Mouse (Mus musculus) forebrain, embryonic 16.5 days (tissue): Measurements from ENCODE around the gene Rexo2. TPM values are rescaled to one million over a fixed set of nuclear protein-coding genes. Genes with fewer than 3 reads are reported as not detected.

Source experiments
- ATAC-seq: fragments of 200-750 bp; cut with Nextera tagmentation; 2 replicates; pipeline ENCODE4 v1.8.0; 2017; ENCODE audit warnings: mild to moderate bottlenecking, moderate library complexity
- H3K27ac ChIP-seq: fragments of 300-500 bp; sonication (generic); 2 replicates; pipeline ENCODE4 v1.5.1; 2014; ENCODE audit warnings: low read length, control low read depth
- H3K27me3 ChIP-seq: fragments of 300-500 bp; sonication (generic); replicated peaks from 2 replicates; pipeline ENCODE4 v1.6.1; 2014; ENCODE audit warnings: low read length; ENCODE audit not compliant: control insufficient read depth, insufficient read depth
- H3K36me3 ChIP-seq: fragments of 300-500 bp; sonication (generic); 2 replicates; pipeline ENCODE4 v1.6.1; 2014; ENCODE audit not compliant: control insufficient read depth, insufficient read depth
- H3K4me1 ChIP-seq: fragments of 300-500 bp; sonication (generic); replicated peaks from 2 replicates; pipeline ENCODE4 v1.6.1; 2014; ENCODE audit warnings: low read length; ENCODE audit not compliant: control insufficient read depth, insufficient read depth
- H3K4me2 ChIP-seq: fragments of 300-500 bp; sonication (generic); 2 replicates; pipeline ENCODE4 v1.6.1; 2014; ENCODE audit warnings: mild to moderate bottlenecking, low read length, control low read depth
- H3K4me3 ChIP-seq: fragments of 300-500 bp; sonication (generic); replicated peaks from 2 replicates; pipeline ENCODE4 v1.5.1; 2014; ENCODE audit warnings: mild to moderate bottlenecking, low read length, control low read depth
- H3K9ac ChIP-seq: fragments of 300-500 bp; sonication (generic); replicated peaks from 2 replicates; pipeline ENCODE4 v1.6.1; 2014; ENCODE audit warnings: low read depth, low read length, control low read depth
- H3K9me3 ChIP-seq: fragments of 300-500 bp; sonication (generic); 2 replicates; pipeline ENCODE4 v1.6.1; 2016; ENCODE audit warnings: low read length; ENCODE audit not compliant: control insufficient read depth
- WGBS: fragments of 180-500 bp; shearing (Covaris S2); extraction: QIAGEN DNeasy Blood & Tissue Kit; methylation state at CpG from one replicate; pipeline ENCODE4 v1.1.7; 2014; 5-methylcytosine and 5-hydroxymethylcytosine counted together
- microRNA-seq: library from miRNA; unstranded; fragments of <30 nt; microRNA quantifications from one replicate; pipeline ENCODE4, GENCODE M21; 2017
- polyA plus RNA-seq: library from polyadenylated mRNA; unstranded; fragments of >200 nt; fragmentation: Nextera tagmentation; extraction: Ambion mirVana; gene quantifications from 2 replicates; pipeline ENCODE4 v1.2.1, GENCODE M21; 2015

The Rexo2 gene
- polyA plus RNA-seq, 1 experiment from 2014 or later = 117 TPM

GRCm38 (mm10) chr9:48422382-48422781 is 58.0 kb downstream of the Rexo2 start:
- no peaks in the 10 kb centered on the region for H3K27me3 ChIP-seq
- no peak for ATAC-seq
- H3K4me1 ChIP-seq = no peaks in the 10 kb centered on the region
- no peak overlapping the region for H3K27ac ChIP-seq
- H3K9me3 ChIP-seq = no peaks in the 10 kb centered on the region
- 86% methylated on average over 8 of the region's 8 CpGs for WGBS
- no peaks in the 10 kb centered on the region for H3K36me3 ChIP-seq
- no peak overlapping the region for H3K4me2 ChIP-seq
- no peak overlapping the region for H3K9ac ChIP-seq
- H3K4me3 ChIP-seq = no peak overlapping the region

DNA sequence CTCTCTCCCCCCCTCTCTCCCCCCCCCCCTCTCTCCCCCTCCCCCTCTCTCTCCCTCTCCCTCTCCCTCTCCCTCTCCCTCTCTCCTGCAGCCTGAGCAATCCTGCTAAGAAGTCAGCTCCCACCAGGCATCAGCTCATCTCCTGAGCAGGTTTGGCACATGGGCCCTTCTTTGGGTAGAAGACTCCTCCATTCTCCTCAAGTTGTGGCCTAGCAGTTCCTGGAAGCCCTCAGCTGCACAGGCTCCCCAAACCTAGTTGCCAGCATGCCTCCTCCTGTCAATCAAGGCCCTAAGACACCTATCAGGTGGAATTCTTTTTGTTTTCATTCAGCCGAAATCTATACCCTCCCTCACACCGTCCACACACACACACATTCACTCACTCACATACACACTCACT is 58.9 kb downstream of the Rexo2 start:
- 82% methylated on average over 2 of the region's 2 CpGs for WGBS

GRCm38 (mm10) chr9:48421029-48421428 is 59.4 kb downstream of the Rexo2 start:
- Histone ChIP-seq H3K27me3 (no peaks in the 10 kb centered on the region), H3K9ac (no peak overlapping the region)

More for the DNA sequence above, 58.9 kb downstream of the Rexo2 start:
- Histone ChIP-seq H3K36me3 (no peaks in the 10 kb centered on the region), H3K4me1 (no peaks in the 10 kb centered on the region), H3K9ac (no peak overlapping the region), H3K4me3 (no peak overlapping the region), H3K9me3 (no peaks in the 10 kb centered on the region), H3K27me3 (no peaks in the 10 kb centered on the region), H3K27ac (no peak overlapping the region), H3K4me2 (no peak overlapping the region)
- no peak for ATAC-seq

GRCm38 (mm10) chr9:48420437-48420836 is 60.0 kb downstream of the Rexo2 start:
- H3K9ac ChIP-seq = no peak overlapping the region
- ATAC-seq = no peak
- H3K27ac ChIP-seq = no peak overlapping the region
- no peak overlapping the region for H3K4me2 ChIP-seq
- no peaks in the 10 kb centered on the region for H3K27me3 ChIP-seq
- H3K36me3 ChIP-seq = no peaks in the 10 kb centered on the region
- 85% methylated on average over 7 of the region's 7 CpGs for WGBS
- H3K4me1 ChIP-seq = no peaks in the 10 kb centered on the region
- no peaks in the 10 kb centered on the region for H3K9me3 ChIP-seq
- H3K4me3 ChIP-seq = no peak overlapping the region

More at GRCm38 (mm10) chr9:48421029-48421428, 59.4 kb downstream of the Rexo2 start:
- no peak for ATAC-seq
- H3K9me3 ChIP-seq = no peaks in the 10 kb centered on the region
- no peaks in the 10 kb centered on the region for H3K4me1 ChIP-seq
- no peak overlapping the region for H3K4me2 ChIP-seq
- WGBS = 89% methylated on average over 2 of the region's 2 CpGs
- no peaks in the 10 kb centered on the region for H3K36me3 ChIP-seq
- H3K27ac ChIP-seq = no peak overlapping the region
- H3K4me3 ChIP-seq = no peak overlapping the region

GRCm38 (mm10) chr9:48418829-48419228 is 61.6 kb downstream of the Rexo2 start:
- Histone ChIP-seq H3K27me3 (no peaks in the 10 kb centered on the region), H3K36me3 (no peaks in the 10 kb centered on the region), H3K9ac (no peak overlapping the region), H3K27ac (no peak overlapping the region), H3K4me3 (no peak overlapping the region), H3K4me1 (no peaks in the 10 kb centered on the region), H3K9me3 (no peaks in the 10 kb centered on the region), H3K4me2 (no peak overlapping the region)
- ATAC-seq = no peak
- 72% methylated on average over 8 of the region's 8 CpGs for WGBS

Small RNA genes lying within 50 kb of the gene (microRNA-seq; reads per million reads assigned to microRNA genes)
- gene Gm23653 = not detected

Other genes with a start within 250 kb of the Rexo2 start
- 0.16 and 0.28 TPM in 2 replicates for gene Nxpe2, start 127.2 kb downstream of the Rexo2 start, polyA plus RNA-seq
- 95.5 and 111 TPM in 2 replicates for gene Rbm7, start 14.7 kb upstream of the Rexo2 start, polyA plus RNA-seq
- 16.8 and 17.9 TPM in 2 replicates for gene Gm5617, start 14.8 kb upstream of the Rexo2 start, polyA plus RNA-seq
- gene Nnmt, start 124.5 kb upstream of the Rexo2 start, polyA plus RNA-seq = 1.2 and 1.4 TPM in 2 replicates